Mouse (Mus musculus) adrenal gland, postnatal 25 days (tissue): ENCODE results near the gene Hfm1. TPM values are rescaled to one million over a fixed set of nuclear protein-coding genes. Genes with fewer than 3 reads are reported as not detected.
A peak's percentile ranks its signal among the peaks of the same experiment; 100 is the strongest.

Experiments used
- DNase-seq: peaks from one replicate; pipeline ENCODE4 v3.0.0; 2021; ENCODE audit warnings: mixed read lengths
- long read RNA-seq: library from polyadenylated mRNA; stranded (forward); transcript quantifications from one replicate; pipeline ENCODE4 v2.0.0, GENCODE M21; 2021
- total RNA-seq: library from RNA; stranded (reverse); gene quantifications from 2 replicates; pipeline ENCODE4 v1.2.3, GENCODE M21; 2021

The Hfm1 gene
- total RNA-seq, result not detected in 2 replicates
- long read RNA-seq, result 0 reads

GRCm38 (mm10) chr5:106925488-106926368 lies at the start of gene Hfm1:
Gene Hfm1 (minus strand): TSS chr5:106926321.
- peak; percentile 62 for DNase-seq

GRCm38 (mm10) chr5:106973883-106974282 lies 47.8 kb upstream of the Hfm1 start:
- DNase-seq, result no peak

- no peak for DNase-seq
These were observed 41.5 kb upstream of the Hfm1 start for GRCm38 (mm10) chr5:106967578-106967977.

- no peak for DNase-seq
These were observed 40.3 kb upstream of the Hfm1 start for GRCm38 (mm10) chr5:106966443-106966842.

- DNase-seq, result no peak
These were observed 38.4 kb upstream of the Hfm1 start for GRCm38 (mm10) chr5:106964513-106965014.

GRCm38 (mm10) chr5:106963584-106964512 lies 37.7 kb upstream of the Hfm1 start, which contains the start of gene Cdc7:
Gene Cdc7 (plus strand): TSS chr5:106964322.
- peak; percentile 95 for DNase-seq

GRCm38 (mm10) chr5:106960451-106960850 lies 34.3 kb upstream of the Hfm1 start:
- DNase-seq, result no peak

- peak; percentile 71 for DNase-seq
These were observed 32.9 kb upstream of the Hfm1 start for GRCm38 (mm10) chr5:106959031-106959430.

GRCm38 (mm10) chr5:106956467-106956866 lies 30.3 kb upstream of the Hfm1 start:
- no peak for DNase-seq

GRCm38 (mm10) chr5:106948683-106949082 lies 22.6 kb upstream of the Hfm1 start:
- DNase-seq, result no peak

- DNase-seq, result no peak
These were observed 20.2 kb upstream of the Hfm1 start for GRCm38 (mm10) chr5:106946342-106946741.

GRCm38 (mm10) chr5:106927996-106928395 lies 1.9 kb upstream of the Hfm1 start:
- DNase-seq, result no peak

GRCm38 (mm10) chr5:106926369-106926686 lies 207 bp upstream of the Hfm1 start:
- no peak for DNase-seq

GRCm38 (mm10) chr5:106919315-106919714 lies 6.8 kb downstream of the Hfm1 start:
- no peak for DNase-seq

GRCm38 (mm10) chr5:106896879-106897278 lies 29.2 kb downstream of the Hfm1 start:
- no peak for DNase-seq

- peak; percentile 55 for DNase-seq
These were observed 34.3 kb downstream of the Hfm1 start for GRCm38 (mm10) chr5:106891773-106892172.

GRCm38 (mm10) chr5:106887303-106888071 lies 38.6 kb downstream of the Hfm1 start:
- DNase-seq, result no peak

- DNase-seq, result no peak
These were observed 40.6 kb downstream of the Hfm1 start for GRCm38 (mm10) chr5:106885517-106885916.

GRCm38 (mm10) chr5:106876438-106876837 lies 49.7 kb downstream of the Hfm1 start:
- no peak for DNase-seq

GRCm38 (mm10) chr5:106860415-106860814 lies 65.7 kb downstream of the Hfm1 start:
- peak; percentile 59 for DNase-seq

GRCm38 (mm10) chr5:106853284-106853683 lies 72.8 kb downstream of the Hfm1 start:
- no peak for DNase-seq

- DNase-seq, result no peak
These were observed 79.1 kb downstream of the Hfm1 start for GRCm38 (mm10) chr5:106847045-106847444.
